Mouse (Mus musculus) E14TG2a.4 (cell line): ENCODE data around the gene Cyp2j5.
A peak's percentile ranks its signal among the peaks of the same experiment; 100 is the strongest.

Experiments
- H3K27me3 ChIP-seq: 2 replicates; pipeline ENCODE4 v1.6.1; 2014; ENCODE audit warnings: low read length, control low read depth; ENCODE audit not compliant: insufficient read depth
- H3K36me3 ChIP-seq: 2 replicates; pipeline ENCODE4 v1.6.1; 2014; ENCODE audit warnings: low read length, control low read depth; ENCODE audit not compliant: insufficient read depth
- H3K4me1 ChIP-seq: replicated peaks from 2 replicates; pipeline ENCODE4 v1.6.1; 2014; ENCODE audit warnings: low read depth, low read length, control low read depth
- H3K4me3 ChIP-seq: replicated peaks from 2 replicates; pipeline ENCODE4 v1.5.1; 2014; ENCODE audit warnings: mild to moderate bottlenecking, low read length
- H3K9me3 ChIP-seq: 2 replicates; pipeline ENCODE4 v1.6.1; 2014; ENCODE audit warnings: low read length, control low read depth
- CTCF ChIP-seq: conservative IDR thresholded peaks from 2 replicates; pipeline ENCODE4 v1.5.1; 2014; ENCODE audit warnings: low read length
- NANOG ChIP-seq: IDR thresholded peaks from 2 replicates; pipeline ENCODE4 v1.6.1; 2014; ENCODE audit warnings: borderline replicate concordance, low read length, mixed read lengths
- POU5F1 ChIP-seq: IDR thresholded peaks from 2 replicates; pipeline ENCODE4 v1.6.1; 2014; ENCODE audit warnings: low read length, borderline replicate concordance

Gene Cyp2j5

GRCm38 (mm10) chr4:96663991-96664390 lies at the start of gene Cyp2j5:
Cyp2j5 (minus strand) TSS chr4:96664154.
- Histone ChIP-seq H3K4me3 (no peak within 1 kb of the TSS), H3K9me3 (peaks cover 14% of the 10 kb centered on the region), H3K27me3 (no peaks in the 10 kb centered on the region), H3K4me1 (no peaks in the 10 kb centered on the region), H3K36me3 (no peaks in the 10 kb centered on the region)
- TF ChIP-seq POU5F1 (no peak), NANOG (no peak), CTCF (no peak)

GRCm38 (mm10) chr4:96705281-96705951 lies 41.5 kb upstream of the Cyp2j5 start:
- H3K9me3 ChIP-seq = no peaks in the 10 kb centered on the region
- H3K27me3 ChIP-seq = no peaks in the 10 kb centered on the region
- TF ChIP-seq POU5F1 (no peak), CTCF (peak; percentile 68), NANOG (no peak)
- H3K4me1 ChIP-seq = no peaks in the 10 kb centered on the region
- H3K36me3 ChIP-seq = no peaks in the 10 kb centered on the region
- H3K4me3 ChIP-seq = no peak overlapping the region

- TF ChIP-seq POU5F1 = no peak
- TF ChIP-seq NANOG = no peak
- no peak for TF ChIP-seq CTCF
- H3K4me3 ChIP-seq = no peak overlapping the region
- peaks cover 8% of the 10 kb centered on the region; the same call in 1 of the 2 replicates for H3K27me3 ChIP-seq
- no peaks in the 10 kb centered on the region for H3K36me3 ChIP-seq
- no peaks in the 10 kb centered on the region for H3K9me3 ChIP-seq
- no peaks in the 10 kb centered on the region; the same call in 1 of the 2 replicates for H3K4me1 ChIP-seq
These were observed 34.2 kb upstream of the Cyp2j5 start for GRCm38 (mm10) chr4:96698218-96698561.

DNA sequence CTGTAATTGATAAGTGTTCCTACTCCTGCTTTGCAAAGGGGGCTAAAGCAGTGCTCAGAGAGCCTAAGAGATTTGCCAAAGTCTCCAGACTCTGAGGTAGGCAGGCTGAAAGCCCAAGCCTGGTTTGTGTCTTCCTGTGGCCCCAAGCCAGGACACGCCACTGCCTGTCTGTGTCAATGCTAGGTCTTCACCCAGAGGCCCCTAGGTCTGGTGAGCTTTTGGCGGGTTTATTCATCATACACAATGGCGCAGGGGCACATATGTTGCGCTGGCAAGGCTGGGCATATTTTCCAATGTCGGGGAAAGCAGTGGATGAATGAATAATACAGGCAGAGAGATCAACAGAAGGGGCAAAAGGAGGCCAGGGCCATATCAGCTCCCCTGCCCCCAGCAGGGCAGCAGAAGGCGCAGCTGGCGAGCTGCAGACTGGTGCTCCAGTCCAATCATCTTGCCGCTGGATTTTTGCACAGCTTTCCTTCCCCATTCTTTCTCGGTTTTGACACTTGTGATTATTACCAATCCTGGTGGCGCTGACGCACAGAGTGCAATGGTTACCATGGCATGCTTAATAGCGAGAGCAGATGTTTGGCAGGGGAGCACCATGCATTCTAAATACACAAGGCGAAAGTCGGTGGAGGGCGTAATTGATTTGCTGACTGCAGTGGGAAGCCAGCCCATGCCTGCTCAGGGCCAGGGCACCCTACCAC lies 33.7 kb upstream of the Cyp2j5 start:
- peak overlapping the region; percentile 23; the same call in 1 of the 2 replicates for H3K4me3 ChIP-seq
- no peaks in the 10 kb centered on the region for H3K36me3 ChIP-seq
- TF ChIP-seq CTCF (no peak), POU5F1 (no peak), NANOG (no peak)
- H3K4me1 ChIP-seq = no peaks in the 10 kb centered on the region; the same call in 1 of the 2 replicates
- H3K27me3 ChIP-seq = peaks cover 8% of the 10 kb centered on the region; the same call in 1 of the 2 replicates
- H3K9me3 ChIP-seq = no peaks in the 10 kb centered on the region

DNA sequence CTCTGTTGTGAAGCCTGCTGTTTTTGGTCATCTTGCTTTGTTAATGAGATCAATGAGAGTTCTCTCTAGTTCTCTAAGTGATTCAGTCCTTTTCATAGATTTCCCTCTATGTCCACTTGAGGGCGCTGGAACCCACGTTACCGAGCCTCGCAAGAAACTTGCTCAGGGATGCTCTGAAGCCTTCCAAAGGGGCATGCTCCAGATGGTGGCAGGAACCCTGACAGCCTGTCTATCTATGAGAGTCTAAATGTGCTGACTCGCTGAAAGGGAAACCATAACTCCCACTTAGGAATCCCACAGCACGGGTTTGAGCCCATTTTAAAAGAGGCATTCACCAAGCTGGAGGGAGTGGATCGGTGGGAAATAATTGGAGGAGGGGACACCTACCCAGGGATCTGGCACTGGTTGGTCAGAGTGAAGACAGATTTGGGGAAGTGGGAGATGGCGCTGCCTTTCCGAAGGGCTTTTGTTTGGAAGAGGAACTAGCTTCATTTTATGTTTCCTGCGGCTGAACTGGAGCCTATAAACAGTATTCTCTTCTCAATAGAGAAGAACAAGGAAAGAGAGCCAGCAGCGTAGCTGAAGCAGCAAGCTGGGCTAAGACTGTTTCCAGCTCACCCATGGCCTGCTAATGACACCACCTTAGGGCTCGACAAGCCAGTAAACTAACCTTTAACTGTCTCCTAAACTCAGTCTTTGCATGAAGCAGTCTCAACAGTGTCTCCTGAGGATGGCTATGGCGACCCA lies 32.8 kb upstream of the Cyp2j5 start:
- H3K4me3 ChIP-seq = no peak overlapping the region
- no peaks in the 10 kb centered on the region for H3K9me3 ChIP-seq
- no peaks in the 10 kb centered on the region; the same call in 1 of the 2 replicates for H3K4me1 ChIP-seq
- H3K27me3 ChIP-seq = peaks cover 8% of the 10 kb centered on the region; the same call in 1 of the 2 replicates
- no peak for TF ChIP-seq NANOG
- peak; percentile 51 for TF ChIP-seq CTCF
- no peak for TF ChIP-seq POU5F1
- H3K36me3 ChIP-seq = no peaks in the 10 kb centered on the region

GRCm38 (mm10) chr4:96687358-96687803 lies 23.4 kb upstream of the Cyp2j5 start:
- Histone ChIP-seq H3K27me3 (no peaks in the 10 kb centered on the region), H3K4me3 (no peak overlapping the region), H3K4me1 (no peaks in the 10 kb centered on the region), H3K36me3 (no peaks in the 10 kb centered on the region), H3K9me3 (no peaks in the 10 kb centered on the region)
- TF ChIP-seq POU5F1 (no peak), NANOG (no peak), CTCF (no peak)

DNA sequence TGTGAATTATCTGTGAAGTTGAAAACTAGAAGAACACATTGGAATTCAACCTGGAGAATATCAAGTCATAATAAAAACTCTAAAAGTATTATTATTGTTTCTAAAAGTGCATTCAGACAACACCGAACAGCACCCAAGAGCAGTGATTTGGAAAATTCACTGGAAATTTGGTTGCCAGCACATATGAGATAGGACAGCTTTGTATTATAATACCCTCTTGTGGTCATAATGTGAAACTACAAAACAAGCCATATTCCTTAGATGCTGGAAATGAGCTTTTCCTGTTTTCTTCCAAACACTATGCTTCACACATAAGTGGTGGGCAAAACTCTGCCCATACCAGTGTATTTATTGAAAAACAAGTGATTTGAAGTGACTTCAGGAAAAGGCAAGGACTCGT lies 19.5 kb upstream of the Cyp2j5 start:
- H3K4me1 ChIP-seq = no peaks in the 10 kb centered on the region
- H3K4me3 ChIP-seq = no peak overlapping the region
- no peaks in the 10 kb centered on the region for H3K9me3 ChIP-seq
- no peaks in the 10 kb centered on the region for H3K27me3 ChIP-seq
- no peaks in the 10 kb centered on the region for H3K36me3 ChIP-seq
- TF ChIP-seq CTCF (peak; percentile 52), NANOG (no peak), POU5F1 (no peak)

DNA sequence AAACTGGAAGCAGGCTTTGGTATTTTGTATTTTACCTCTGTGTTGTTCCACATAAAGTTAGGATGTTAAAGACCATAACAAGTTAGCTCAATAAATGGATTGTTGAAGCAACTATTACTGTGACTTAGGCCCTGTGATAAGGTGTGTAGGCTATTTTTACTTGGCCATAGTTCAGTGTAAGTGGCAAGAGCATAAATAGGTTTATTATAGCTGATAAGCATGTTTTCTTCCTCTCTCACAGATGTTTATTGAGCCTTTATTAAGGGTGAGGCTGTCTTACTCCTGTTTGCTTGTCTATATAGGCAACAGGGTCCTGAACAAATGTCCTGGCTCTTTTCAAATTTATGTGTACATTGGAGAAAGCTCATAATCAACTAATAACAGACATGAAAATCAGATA lies 17.0 kb upstream of the Cyp2j5 start:
- no peaks in the 10 kb centered on the region for H3K9me3 ChIP-seq
- H3K36me3 ChIP-seq = no peaks in the 10 kb centered on the region
- H3K27me3 ChIP-seq = no peaks in the 10 kb centered on the region
- no peak overlapping the region for H3K4me3 ChIP-seq
- TF ChIP-seq POU5F1 (no peak), NANOG (no peak), CTCF (no peak)
- H3K4me1 ChIP-seq = no peaks in the 10 kb centered on the region

- TF ChIP-seq POU5F1 (no peak), NANOG (no peak), CTCF (no peak)
- no peak overlapping the region for H3K4me3 ChIP-seq
These were observed 16.3 kb upstream of the Cyp2j5 start for GRCm38 (mm10) chr4:96680233-96680632.

More at GRCm38 (mm10) chr4:96680233-96680632, 16.3 kb upstream of the Cyp2j5 start:
- Histone ChIP-seq H3K36me3 (no peaks in the 10 kb centered on the region), H3K27me3 (no peaks in the 10 kb centered on the region), H3K9me3 (no peaks in the 10 kb centered on the region), H3K4me1 (no peaks in the 10 kb centered on the region)
